Mouse (Mus musculus): ENCODE measurements around the gene Numbl. TPM values are rescaled to one million over a fixed set of nuclear protein-coding genes. Genes with fewer than 3 reads are reported as not detected.

Gene Numbl
- polyA plus RNA-seq, 1 experiment from 2014 or later, result 22.9 TPM

- DNase-seq (ENCODE audit: low spot score), result no peak
- 67% methylated on average over 9 of the region's 9 CpGs for WGBS
Measured at GRCm38 (mm10) chr7:27307551-27307950, 49.3 kb downstream of the Numbl start.

GRCm38 (mm10) chr7:27308821-27309549, 50.8 kb downstream of the Numbl start:
- peak overlapping the region; percentile 16; the same call in 1 of the 2 replicates for H3K4me3 ChIP-seq (ENCODE audit: low read depth, low read length)
- 16% methylated on average over 28 of the region's 28 CpGs for WGBS
- ATAC-seq (peak; percentile 40; the same call in 1 of the 2 replicates), DNase-seq (ENCODE audit: low spot score) (no peak)
- H3K9ac ChIP-seq (ENCODE audit: low read length), result peak overlapping the region; percentile 37; the same call in 1 of the 2 replicates
- peak overlapping the region; percentile 47 for H3K4me2 ChIP-seq (ENCODE audit: low read length)
- H3K27ac ChIP-seq (ENCODE audit: low read depth, low read length), result no peak overlapping the region
- no peaks in the 10 kb centered on the region for H3K36me3 ChIP-seq (ENCODE audit: control insufficient read depth, insufficient read depth, low read length)
- H3K9me3 ChIP-seq (replicated peaks; ENCODE audit: control insufficient read depth, low read length), result 0 out of 2 replicates have a peak, but pooled peaks cover 4% of the 10 kb centered on the region
- peaks cover 6% of the 10 kb centered on the region for H3K4me1 ChIP-seq (ENCODE audit: control insufficient read depth, insufficient read depth, low read length)
- 0 out of 2 replicates have a peak, but pooled peaks cover 3% of the 10 kb centered on the region for H3K27me3 ChIP-seq (replicated peaks; ENCODE audit: control insufficient read depth, insufficient read depth, low read length)

More at GRCm38 (mm10) chr7:27307551-27307950, 49.3 kb downstream of the Numbl start:
- H3K9ac ChIP-seq (ENCODE audit: low read length), result no peak overlapping the region
- no peaks in the 10 kb centered on the region for H3K36me3 ChIP-seq (ENCODE audit: control insufficient read depth, insufficient read depth, low read length)
- H3K4me2 ChIP-seq (ENCODE audit: low read length), result no peak overlapping the region
- ATAC-seq, result no peak
- H3K4me3 ChIP-seq (ENCODE audit: low read depth, low read length), result no peak overlapping the region
- no peaks in the 10 kb centered on the region for H3K9me3 ChIP-seq (replicated peaks; ENCODE audit: control insufficient read depth, low read length)
- 0 out of 2 replicates have a peak, but pooled peaks cover 3% of the 10 kb centered on the region for H3K27me3 ChIP-seq (replicated peaks; ENCODE audit: control insufficient read depth, insufficient read depth, low read length)
- peaks cover 6% of the 10 kb centered on the region for H3K4me1 ChIP-seq (ENCODE audit: control insufficient read depth, insufficient read depth, low read length)
- no peak overlapping the region for H3K27ac ChIP-seq (ENCODE audit: low read depth, low read length)

DNA sequence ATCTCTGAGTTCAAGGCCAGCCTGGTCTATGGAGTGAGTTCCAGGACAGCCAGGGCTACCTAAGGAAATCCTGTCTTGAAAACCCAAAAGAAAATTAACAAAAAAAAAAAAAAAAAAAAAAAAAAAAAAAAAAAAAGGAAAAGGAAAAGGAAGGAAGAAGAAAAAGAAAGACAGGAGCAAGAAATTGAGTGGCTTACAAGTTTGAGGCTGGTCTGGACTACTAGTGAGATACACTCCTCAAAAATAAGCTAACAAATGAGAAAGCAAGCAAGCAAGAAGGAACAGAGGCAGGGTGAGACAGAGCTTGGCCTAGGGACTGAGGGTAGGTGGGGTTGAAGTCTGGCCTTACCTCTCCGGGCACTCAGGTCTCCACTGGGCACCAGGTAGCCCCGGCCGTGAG, 51.6 kb downstream of the Numbl start:
- WGBS, result 40% methylated on average over 3 of the region's 3 CpGs
- Histone ChIP-seq H3K9me3 (replicated peaks; ENCODE audit: control insufficient read depth, low read length) (0 out of 2 replicates have a peak, but pooled peaks cover 4% of the 10 kb centered on the region), H3K9ac (ENCODE audit: low read length) (no peak overlapping the region), H3K4me3 (ENCODE audit: low read depth, low read length) (no peak overlapping the region), H3K4me1 (ENCODE audit: control insufficient read depth, insufficient read depth, low read length) (peaks cover 6% of the 10 kb centered on the region), H3K27ac (ENCODE audit: low read depth, low read length) (no peak overlapping the region), H3K4me2 (ENCODE audit: low read length) (0 out of 2 replicates have a peak overlapping the region, but pooled peaks have one; percentile 52), H3K27me3 (replicated peaks; ENCODE audit: control insufficient read depth, insufficient read depth, low read length) (0 out of 2 replicates have a peak, but pooled peaks cover 3% of the 10 kb centered on the region), H3K36me3 (ENCODE audit: control insufficient read depth, insufficient read depth, low read length) (0 out of 2 replicates have a peak, but pooled peaks cover 3% of the 10 kb centered on the region)
- ATAC-seq (no peak), DNase-seq (ENCODE audit: low spot score) (no peak)

- Histone ChIP-seq H3K4me3 (ENCODE audit: low read depth, low read length) (peak overlapping the region; percentile 26), H3K27me3 (replicated peaks; ENCODE audit: control insufficient read depth, insufficient read depth, low read length) (0 out of 2 replicates have a peak, but pooled peaks cover 3% of the 10 kb centered on the region), H3K9ac (ENCODE audit: low read length) (peak overlapping the region; percentile 53; the same call in 1 of the 2 replicates), H3K4me2 (ENCODE audit: low read length) (peak overlapping the region; percentile 52), H3K27ac (ENCODE audit: low read depth, low read length) (no peak overlapping the region), H3K9me3 (replicated peaks; ENCODE audit: control insufficient read depth, low read length) (0 out of 2 replicates have a peak, but pooled peaks cover 4% of the 10 kb centered on the region), H3K36me3 (ENCODE audit: control insufficient read depth, insufficient read depth, low read length) (0 out of 2 replicates have a peak, but pooled peaks cover 3% of the 10 kb centered on the region), H3K4me1 (ENCODE audit: control insufficient read depth, insufficient read depth, low read length) (peaks cover 6% of the 10 kb centered on the region)
- WGBS, result 4% methylated on average over 17 of the region's 17 CpGs
- peak; percentile 77 for DNase-seq (ENCODE audit: low spot score)
- ATAC-seq, result peak; percentile 70
Measured at GRCm38 (mm10) chr7:27310306-27310705, 52.1 kb downstream of the Numbl start.

DNA sequence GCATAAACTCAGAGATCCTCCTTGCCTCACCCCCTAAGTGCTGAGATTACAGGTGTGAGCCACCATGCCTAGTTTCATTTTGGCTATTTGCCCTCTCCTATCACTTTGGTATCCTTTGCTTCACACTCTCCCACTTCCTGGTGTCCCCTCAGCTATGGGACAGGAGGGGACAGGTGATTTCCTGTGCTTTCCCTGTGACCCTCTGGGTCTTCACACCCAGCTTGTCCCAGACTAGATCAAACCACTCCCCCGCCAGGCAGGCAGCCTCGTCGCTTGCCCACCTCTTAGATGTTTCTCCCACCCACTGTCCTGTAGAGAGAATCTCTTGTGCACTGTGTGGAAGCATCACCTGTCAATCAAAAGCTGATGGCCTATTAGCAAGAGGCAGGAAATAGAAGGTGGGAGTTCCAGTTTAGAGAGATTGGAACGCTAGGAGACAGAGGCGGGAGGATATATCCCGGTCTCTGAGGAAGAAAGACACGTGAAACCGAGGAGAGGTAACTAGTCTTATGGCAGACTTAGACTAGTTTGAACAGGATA, 52.8 kb downstream of the Numbl start:
- Histone ChIP-seq H3K4me3 (ENCODE audit: low read depth, low read length) (no peak overlapping the region), H3K9ac (ENCODE audit: low read length) (no peak overlapping the region), H3K27me3 (replicated peaks; ENCODE audit: control insufficient read depth, insufficient read depth, low read length) (0 out of 2 replicates have a peak, but pooled peaks cover 3% of the 10 kb centered on the region), H3K36me3 (ENCODE audit: control insufficient read depth, insufficient read depth, low read length) (0 out of 2 replicates have a peak, but pooled peaks cover 3% of the 10 kb centered on the region), H3K9me3 (replicated peaks; ENCODE audit: control insufficient read depth, low read length) (0 out of 2 replicates have a peak, but pooled peaks cover 4% of the 10 kb centered on the region), H3K27ac (ENCODE audit: low read depth, low read length) (no peak overlapping the region), H3K4me1 (ENCODE audit: control insufficient read depth, insufficient read depth, low read length) (peaks cover 6% of the 10 kb centered on the region), H3K4me2 (ENCODE audit: low read length) (no peak overlapping the region)
- WGBS, result 54% methylated on average over 8 of the region's 8 CpGs
- ATAC-seq (no peak), DNase-seq (ENCODE audit: low spot score) (no peak)

DNA sequence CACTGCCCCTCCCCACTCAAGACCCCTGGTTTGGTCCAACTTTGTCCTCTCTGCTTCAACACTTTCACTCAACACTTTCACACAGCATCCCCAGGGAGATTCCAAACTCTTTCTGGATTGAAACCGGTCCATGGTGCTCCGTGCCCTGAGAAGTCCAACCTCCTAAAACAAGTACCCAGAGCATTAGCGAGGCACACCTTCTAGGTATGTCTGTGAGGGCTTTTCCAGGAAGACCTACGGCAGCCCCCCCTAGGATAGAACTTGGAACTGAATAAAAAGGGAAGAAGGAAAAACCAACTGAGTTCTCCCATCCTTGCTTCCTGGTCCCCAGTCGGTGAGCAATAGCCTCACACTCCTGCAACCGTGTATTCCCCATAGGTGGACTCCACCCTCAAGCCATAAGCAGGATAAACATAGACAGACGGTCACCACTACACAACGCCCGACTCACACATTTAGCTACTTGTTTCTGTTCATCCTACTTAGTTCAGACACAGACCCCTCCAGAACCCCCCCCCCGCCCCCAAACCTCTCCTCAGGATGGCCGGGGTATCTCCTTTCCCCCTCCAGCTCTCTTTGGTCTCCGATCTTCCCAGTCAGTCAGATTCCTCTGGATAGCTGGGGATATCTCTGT, 53.5 kb downstream of the Numbl start:
- no peak overlapping the region for H3K4me2 ChIP-seq (ENCODE audit: low read length)
- H3K9ac ChIP-seq (ENCODE audit: low read length), result no peak overlapping the region
- 95% methylated on average over 12 of the region's 12 CpGs for WGBS

DNA sequence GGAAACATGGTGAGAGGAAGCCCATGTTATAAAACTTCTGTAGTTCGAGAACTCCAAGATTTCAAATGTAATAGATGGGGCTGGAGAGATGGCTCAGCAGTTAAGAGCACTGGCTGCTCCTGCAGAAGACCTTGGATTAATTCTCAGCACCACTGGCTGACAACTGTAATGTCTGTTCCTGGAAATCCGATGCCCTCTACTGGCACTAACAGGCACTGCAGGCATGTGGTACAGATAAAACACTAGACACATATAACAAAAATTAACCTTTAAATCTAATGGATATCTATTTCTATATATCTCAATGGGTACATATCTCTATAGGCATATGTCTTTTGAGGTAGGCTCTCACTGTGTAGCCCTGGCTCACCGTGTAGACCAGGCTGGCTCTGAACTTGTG, 56.2 kb downstream of the Numbl start:
- DNase-seq (ENCODE audit: low spot score), result no peak
- no peak overlapping the region for H3K4me3 ChIP-seq (ENCODE audit: low read depth, low read length)
- no peak overlapping the region for H3K4me2 ChIP-seq (ENCODE audit: low read length)
- no peak overlapping the region for H3K9ac ChIP-seq (ENCODE audit: low read length)
- WGBS, result 93% methylated on average over 3 of the region's 3 CpGs
- H3K27ac ChIP-seq (ENCODE audit: low read depth, low read length), result no peak overlapping the region
- H3K36me3 ChIP-seq (ENCODE audit: control insufficient read depth, insufficient read depth, low read length), result 0 out of 2 replicates have a peak, but pooled peaks cover 4% of the 10 kb centered on the region
- H3K4me1 ChIP-seq (ENCODE audit: control insufficient read depth, insufficient read depth, low read length), result peaks cover 9% of the 10 kb centered on the region
- H3K9me3 ChIP-seq (replicated peaks; ENCODE audit: control insufficient read depth, low read length), result 0 out of 2 replicates have a peak, but pooled peaks cover 4% of the 10 kb centered on the region
- H3K27me3 ChIP-seq (replicated peaks; ENCODE audit: control insufficient read depth, insufficient read depth, low read length), result no peaks in the 10 kb centered on the region
- no peak for ATAC-seq

More for the DNA sequence above, 53.5 kb downstream of the Numbl start:
- 0 out of 2 replicates have a peak, but pooled peaks cover 3% of the 10 kb centered on the region for H3K27me3 ChIP-seq (replicated peaks; ENCODE audit: control insufficient read depth, insufficient read depth, low read length)
- no peak overlapping the region for H3K4me3 ChIP-seq (ENCODE audit: low read depth, low read length)
- peaks cover 9% of the 10 kb centered on the region for H3K4me1 ChIP-seq (ENCODE audit: control insufficient read depth, insufficient read depth, low read length)
- DNase-seq (ENCODE audit: low spot score), result no peak
- 0 out of 2 replicates have a peak, but pooled peaks cover 3% of the 10 kb centered on the region for H3K36me3 ChIP-seq (ENCODE audit: control insufficient read depth, insufficient read depth, low read length)
- no peak for ATAC-seq
- no peak overlapping the region for H3K27ac ChIP-seq (ENCODE audit: low read depth, low read length)
- H3K9me3 ChIP-seq (replicated peaks; ENCODE audit: control insufficient read depth, low read length), result 0 out of 2 replicates have a peak, but pooled peaks cover 4% of the 10 kb centered on the region

DNA sequence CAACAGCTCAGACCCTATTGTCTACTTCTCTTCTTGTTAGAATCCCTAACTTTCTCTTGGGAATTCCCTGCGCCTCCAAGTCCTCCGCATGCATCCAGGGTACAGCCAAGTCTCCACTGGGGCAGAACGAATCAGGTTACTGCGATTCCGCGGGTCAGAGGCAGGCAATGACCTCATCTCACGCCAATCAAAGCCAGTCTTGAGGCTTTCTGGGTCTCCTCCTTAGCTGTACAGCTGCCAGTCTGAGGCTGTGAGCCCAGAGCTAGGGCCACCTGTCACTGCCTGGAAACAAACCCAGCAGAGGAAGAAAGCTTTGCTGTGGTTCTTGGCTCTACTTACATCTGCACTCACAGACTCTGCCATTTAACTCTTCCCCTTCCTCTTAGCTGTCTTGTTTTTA, 57.7 kb downstream of the Numbl start:
- H3K36me3 ChIP-seq (ENCODE audit: control insufficient read depth, insufficient read depth, low read length), result 0 out of 2 replicates have a peak, but pooled peaks cover 6% of the 10 kb centered on the region
- H3K4me1 ChIP-seq (ENCODE audit: control insufficient read depth, insufficient read depth, low read length), result peaks cover 3% of the 10 kb centered on the region; the same call in 1 of the 2 replicates
- 0 out of 2 replicates have a peak, but pooled peaks cover 4% of the 10 kb centered on the region for H3K9me3 ChIP-seq (replicated peaks; ENCODE audit: control insufficient read depth, low read length)
- DNase-seq (ENCODE audit: low spot score) (peak; percentile 82), ATAC-seq (peak; percentile 85)
- H3K27ac ChIP-seq (ENCODE audit: low read depth, low read length), result no peak overlapping the region
- no peaks in the 10 kb centered on the region for H3K27me3 ChIP-seq (replicated peaks; ENCODE audit: control insufficient read depth, insufficient read depth, low read length)
- H3K4me3 ChIP-seq (ENCODE audit: low read depth, low read length), result no peak overlapping the region
- WGBS, result 24% methylated on average over 7 of the region's 7 CpGs
- no peak overlapping the region for H3K4me2 ChIP-seq (ENCODE audit: low read length)
- 0 out of 2 replicates have a peak overlapping the region, but pooled peaks have one; percentile 13 for H3K9ac ChIP-seq (ENCODE audit: low read length)
